Mouse (Mus musculus) forebrain, embryonic 11.5 days (tissue): ENCODE data around the gene Bglap3. TPM values are rescaled to one million over a fixed set of nuclear protein-coding genes. Genes with fewer than 3 reads are reported as not detected.
"Not testable (repeated sequence)": the region's sequence is repeated elsewhere in the genome, so short reads cannot be mapped to it uniquely, and the experiment has no call there.

ENCODE experiments used
- ATAC-seq: fragments of 200-750 bp; cut with Nextera tagmentation; replicated peaks from 2 replicates; pipeline ENCODE4 v1.8.0; 2017; ENCODE audit warnings: moderate TSS enrichment; ENCODE audit not compliant: low FRiP score
- DNase-seq: peaks from one replicate; pipeline ENCODE4 v3.0.0-alpha.2; 2017; ENCODE audit warnings: low spot score
- H3K27ac ChIP-seq: fragments of 300-500 bp; sonication (generic); 2 replicates; pipeline ENCODE4 v1.5.1; 2014; ENCODE audit warnings: low read depth, low read length
- H3K27me3 ChIP-seq: fragments of 300-500 bp; sonication (generic); 2 replicates; pipeline ENCODE4 v1.6.1; 2014; ENCODE audit warnings: mild to moderate bottlenecking, low read length, mixed read lengths; ENCODE audit not compliant: control insufficient read depth, insufficient read depth
- H3K36me3 ChIP-seq: fragments of 300-500 bp; sonication (generic); 2 replicates; pipeline ENCODE4 v1.6.1; 2014; ENCODE audit warnings: mild to moderate bottlenecking, low read length, moderate library complexity, mixed read lengths; ENCODE audit not compliant: control insufficient read depth, insufficient read depth
- H3K4me1 ChIP-seq: fragments of 300-500 bp; sonication (generic); replicated peaks from 2 replicates; pipeline ENCODE4 v1.6.1; 2014; ENCODE audit warnings: low read length, mixed read lengths; ENCODE audit not compliant: control insufficient read depth, insufficient read depth
- H3K4me2 ChIP-seq: fragments of 300-500 bp; sonication (generic); 2 replicates; pipeline ENCODE4 v1.6.1; 2014; ENCODE audit warnings: low read depth, mild to moderate bottlenecking, low read length, moderate library complexity, mixed read lengths; ENCODE audit not compliant: severe bottlenecking
- H3K4me3 ChIP-seq: fragments of 300-500 bp; sonication (generic); 2 replicates; pipeline ENCODE4 v1.5.1; 2014; ENCODE audit warnings: low read depth, low read length
- H3K9ac ChIP-seq: fragments of 300-500 bp; sonication (generic); 2 replicates; pipeline ENCODE4 v1.6.1; 2014; ENCODE audit warnings: low read length
- H3K9me3 ChIP-seq: fragments of 300-500 bp; sonication (generic); 2 replicates; pipeline ENCODE4 v1.6.1; 2016; ENCODE audit warnings: low read length, mixed read lengths; ENCODE audit not compliant: control insufficient read depth
- WGBS: fragments of 180-500 bp; shearing (Covaris S2); extraction: QIAGEN DNeasy Blood & Tissue Kit; methylation state at CpG from one replicate; pipeline ENCODE4 v1.1.7; 2014; 5-methylcytosine and 5-hydroxymethylcytosine counted together
- polyA plus RNA-seq: library from polyadenylated mRNA; unstranded; fragments of >200 nt; fragmentation: Nextera tagmentation; extraction: Ambion mirVana; gene quantifications from 2 replicates; pipeline ENCODE4 v1.2.1, GENCODE M21; 2014

Bglap3 gene
- polyA plus RNA-seq, 1 experiment from 2014 or later, result not detected

- H3K4me3 ChIP-seq, DNase-seq, H3K9me3 ChIP-seq, H3K4me2 ChIP-seq, H3K36me3 ChIP-seq, H3K27ac ChIP-seq, H3K4me1 ChIP-seq, H3K9ac ChIP-seq, ATAC-seq: not testable (repeated sequence)
- WGBS, result 35% methylated on average over 3 of the region's 7 CpGs
- H3K27me3 ChIP-seq, result peaks cover 14% of the 10 kb centered on the region
These were observed 5.0 kb downstream of the Bglap3 start for GRCm38 (mm10) chr3:88367517-88367916.

GRCm38 (mm10) chr3:88366830-88367428 is 5.6 kb downstream of the Bglap3 start:
- H3K4me1 ChIP-seq, H3K9ac ChIP-seq, H3K36me3 ChIP-seq, H3K9me3 ChIP-seq, H3K27ac ChIP-seq: not testable (repeated sequence)
- peak; percentile 83 for ATAC-seq
- 2% methylated on average over 18 of the region's 22 CpGs for WGBS
- H3K4me3 ChIP-seq, result peak overlapping the region; percentile 12; the same call in 1 of the 2 replicates
- peaks cover 14% of the 10 kb centered on the region for H3K27me3 ChIP-seq
- H3K4me2 ChIP-seq, result peak overlapping the region; percentile 32
- DNase-seq, result peak; percentile 66

GRCm38 (mm10) chr3:88365705-88366361 is 6.7 kb downstream of the Bglap3 start:
- Histone ChIP-seq H3K9me3 (peaks cover 5% of the 10 kb centered on the region; the same call in 1 of the 2 replicates), H3K27ac (no peak overlapping the region), H3K4me3 (no peak overlapping the region), H3K27me3 (peaks cover 14% of the 10 kb centered on the region), H3K4me2 (no peak overlapping the region), H3K36me3 (peaks cover 2% of the 10 kb centered on the region; the same call in 1 of the 2 replicates), H3K9ac (no peak overlapping the region), H3K4me1 (no peaks in the 10 kb centered on the region; the same call in 1 of the 2 replicates)
- DNase-seq (no peak), ATAC-seq (no peak)
- 33% methylated on average over 34 of the region's 34 CpGs for WGBS

GRCm38 (mm10) chr3:88364337-88364736 is 8.2 kb downstream of the Bglap3 start, which contains the start of gene Paqr6:
TSS of gene Paqr6 (plus strand) at chr3:88364584.
- no peaks in the 10 kb centered on the region; the same call in 1 of the 2 replicates for H3K4me1 ChIP-seq
- no peak within 1 kb of the TSS for H3K9ac ChIP-seq
- no peak within 1 kb of the TSS for H3K4me3 ChIP-seq
- no peak; the same call in 1 of the 2 replicates for ATAC-seq
- H3K36me3 ChIP-seq, result peaks cover 12% of the 10 kb centered on the region
- 3% methylated on average over 16 of the region's 16 CpGs for WGBS
- H3K27me3 ChIP-seq, result peaks cover 14% of the 10 kb centered on the region
- H3K27ac ChIP-seq, result no peak within 1 kb of the TSS
- no peaks in the 10 kb centered on the region for H3K9me3 ChIP-seq
- H3K4me2 ChIP-seq, result 0 out of 2 replicates have a peak within 1 kb of the TSS, but pooled peaks have one; percentile 24
- DNase-seq, result peak; percentile 73

GRCm38 (mm10) chr3:88363700-88364099 is 8.8 kb downstream of the Bglap3 start:
- Histone ChIP-seq H3K9me3 (no peaks in the 10 kb centered on the region), H3K27me3 (peaks cover 14% of the 10 kb centered on the region), H3K27ac (no peak overlapping the region), H3K36me3 (peaks cover 17% of the 10 kb centered on the region), H3K9ac (no peak overlapping the region), H3K4me3 (no peak overlapping the region), H3K4me2 (no peak overlapping the region), H3K4me1 (no peaks in the 10 kb centered on the region; the same call in 1 of the 2 replicates)
- DNase-seq (peak; percentile 54), ATAC-seq (no peak)
- 66% methylated on average over 4 of the region's 4 CpGs for whole genome bisulfite sequencing

- ATAC-seq, result no peak
- Histone ChIP-seq H3K27ac (no peak overlapping the region), H3K27me3 (peaks cover 14% of the 10 kb centered on the region), H3K36me3 (peaks cover 17% of the 10 kb centered on the region), H3K4me1 (no peaks in the 10 kb centered on the region; the same call in 1 of the 2 replicates), H3K4me2 (no peak overlapping the region), H3K9ac (no peak overlapping the region), H3K9me3 (no peaks in the 10 kb centered on the region), H3K4me3 (no peak overlapping the region)
- WGBS, result 100% methylated on average over 2 of the region's 2 CpGs
- DNase-seq, result peak; percentile 41
These were observed 10.8 kb downstream of the Bglap3 start for GRCm38 (mm10) chr3:88361612-88362313.

GRCm38 (mm10) chr3:88361096-88361495 is 11.4 kb downstream of the Bglap3 start:
- Histone ChIP-seq H3K27me3 (peaks cover 13% of the 10 kb centered on the region), H3K9ac (no peak overlapping the region), H3K9me3 (no peaks in the 10 kb centered on the region), H3K36me3 (peaks cover 19% of the 10 kb centered on the region), H3K4me2 (no peak overlapping the region), H3K27ac (no peak overlapping the region), H3K4me3 (no peak overlapping the region), H3K4me1 (no peaks in the 10 kb centered on the region; the same call in 1 of the 2 replicates)
- peak; percentile 56 for DNase-seq
- ATAC-seq, result no peak
- 85% methylated on average over 6 of the region's 6 CpGs for WGBS

- ATAC-seq (no peak), DNase-seq (no peak)
- peaks cover 23% of the 10 kb centered on the region for H3K36me3 ChIP-seq
- no peak overlapping the region for H3K4me3 ChIP-seq
- H3K27ac ChIP-seq, result no peak overlapping the region
- peaks cover 4% of the 10 kb centered on the region; the same call in 1 of the 2 replicates for H3K27me3 ChIP-seq
- no peak overlapping the region for H3K4me2 ChIP-seq
- no peak overlapping the region; the same call in 1 of the 2 replicates for H3K9ac ChIP-seq
- no peaks in the 10 kb centered on the region for H3K9me3 ChIP-seq
- 65% methylated on average over 3 of the region's 3 CpGs for WGBS
- H3K4me1 ChIP-seq, result no peaks in the 10 kb centered on the region; the same call in 1 of the 2 replicates
These were observed 12.6 kb downstream of the Bglap3 start for GRCm38 (mm10) chr3:88359989-88360388.
